Mouse (Mus musculus): Measurements from ENCODE around the gene Foxo1. TPM values are rescaled to one million over a fixed set of nuclear protein-coding genes. Genes with fewer than 3 reads are reported as not detected.

Gene Foxo1
- polyA plus RNA-seq, 1 experiment = 10.7 TPM

GRCm38 (mm10) chr3:52257782-52258441 is 10.2 kb upstream of the Foxo1 start:
- Histone ChIP-seq H3K27ac (replicated peaks; ENCODE audit: low read depth, low read length) (peak overlapping the region; percentile 45), H3K4me3 (ENCODE audit: insufficient read depth, low read depth, low read length) (peak overlapping the region; percentile 51), H3K4me1 (ENCODE audit: control insufficient read depth, insufficient read depth, insufficient read length, low read length) (0 out of 2 replicates have a peak, but pooled peaks cover 3% of the 10 kb centered on the region)

- Histone ChIP-seq H3K27ac (replicated peaks; ENCODE audit: low read depth, low read length) (peak overlapping the region; percentile 45), H3K4me3 (ENCODE audit: insufficient read depth, low read depth, low read length) (no peak overlapping the region), H3K4me1 (ENCODE audit: control insufficient read depth, insufficient read depth, insufficient read length, low read length) (0 out of 2 replicates have a peak, but pooled peaks cover 3% of the 10 kb centered on the region)
These were observed 9.6 kb upstream of the Foxo1 start for GRCm38 (mm10) chr3:52258532-52258931.

- no peak overlapping the region for H3K27ac ChIP-seq (replicated peaks; ENCODE audit: low read depth, low read length)
- H3K4me3 ChIP-seq (ENCODE audit: insufficient read depth, low read depth, low read length) = no peak overlapping the region
- H3K4me1 ChIP-seq (ENCODE audit: control insufficient read depth, insufficient read depth, insufficient read length, low read length) = 0 out of 2 replicates have a peak, but pooled peaks cover 3% of the 10 kb centered on the region
These were observed 5.5 kb upstream of the Foxo1 start for GRCm38 (mm10) chr3:52262431-52263161.

GRCm38 (mm10) chr3:52264354-52264753 is 3.8 kb upstream of the Foxo1 start:
- Histone ChIP-seq H3K4me3 (ENCODE audit: insufficient read depth, low read depth, low read length) (no peak overlapping the region), H3K4me1 (ENCODE audit: control insufficient read depth, insufficient read depth, insufficient read length, low read length) (no peaks in the 10 kb centered on the region), H3K27ac (replicated peaks; ENCODE audit: low read depth, low read length) (no peak overlapping the region)

GRCm38 (mm10) chr3:52266606-52267160 is 1.5 kb upstream of the Foxo1 start:
- Histone ChIP-seq H3K27ac (replicated peaks; ENCODE audit: low read depth, low read length) (peak overlapping the region; percentile 48), H3K4me3 (ENCODE audit: insufficient read depth, low read depth, low read length) (peak overlapping the region; percentile 94), H3K4me1 (ENCODE audit: control insufficient read depth, insufficient read depth, insufficient read length, low read length) (no peaks in the 10 kb centered on the region; the same call in 1 of the 2 replicates)

- Histone ChIP-seq H3K4me1 (ENCODE audit: control insufficient read depth, insufficient read depth, insufficient read length, low read length) (peaks cover 1% of the 10 kb centered on the region), H3K4me3 (ENCODE audit: insufficient read depth, low read depth, low read length) (peak overlapping the region; percentile 94), H3K27ac (replicated peaks; ENCODE audit: low read depth, low read length) (peak overlapping the region; percentile 55)
These were observed 864 bp upstream of the Foxo1 start for GRCm38 (mm10) chr3:52267293-52267651.

- peaks cover 7% of the 10 kb centered on the region for H3K4me1 ChIP-seq (ENCODE audit: control insufficient read depth, insufficient read depth, insufficient read length, low read length)
- H3K4me3 ChIP-seq (ENCODE audit: insufficient read depth, low read depth, low read length) = peak overlapping the region; percentile 99
- peak overlapping the region; percentile 95 for H3K27ac ChIP-seq (replicated peaks; ENCODE audit: low read depth, low read length)
These were observed 276 bp downstream of the Foxo1 start for GRCm38 (mm10) chr3:52268487-52268736.

- H3K4me1 ChIP-seq (ENCODE audit: control insufficient read depth, insufficient read depth, insufficient read length, low read length) = peaks cover 10% of the 10 kb centered on the region
- peak overlapping the region; percentile 95 for H3K27ac ChIP-seq (replicated peaks; ENCODE audit: low read depth, low read length)
- peak overlapping the region; percentile 99 for H3K4me3 ChIP-seq (ENCODE audit: insufficient read depth, low read depth, low read length)
These were observed 789 bp downstream of the Foxo1 start for GRCm38 (mm10) chr3:52268737-52269513.

GRCm38 (mm10) chr3:52269514-52270351 is 1.6 kb downstream of the Foxo1 start:
- Histone ChIP-seq H3K4me3 (ENCODE audit: insufficient read depth, low read depth, low read length) (peak overlapping the region; percentile 99), H3K27ac (replicated peaks; ENCODE audit: low read depth, low read length) (peak overlapping the region; percentile 95)

GRCm38 (mm10) chr3:52270511-52270910 is 2.4 kb downstream of the Foxo1 start:
- Histone ChIP-seq H3K4me1 (ENCODE audit: control insufficient read depth, insufficient read depth, insufficient read length, low read length) (peaks cover 21% of the 10 kb centered on the region), H3K4me3 (ENCODE audit: insufficient read depth, low read depth, low read length) (peak overlapping the region; percentile 99), H3K27ac (replicated peaks; ENCODE audit: low read depth, low read length) (peak overlapping the region; percentile 48)

More at GRCm38 (mm10) chr3:52269514-52270351, 1.6 kb downstream of the Foxo1 start:
- H3K4me1 ChIP-seq (ENCODE audit: control insufficient read depth, insufficient read depth, insufficient read length, low read length) = peaks cover 15% of the 10 kb centered on the region

GRCm38 (mm10) chr3:52271376-52271775 is 3.2 kb downstream of the Foxo1 start:
- peak overlapping the region; percentile 49 for H3K4me3 ChIP-seq (ENCODE audit: insufficient read depth, low read depth, low read length)
- H3K27ac ChIP-seq (replicated peaks; ENCODE audit: low read depth, low read length) = peak overlapping the region; percentile 58
- H3K4me1 ChIP-seq (ENCODE audit: control insufficient read depth, insufficient read depth, insufficient read length, low read length) = peaks cover 21% of the 10 kb centered on the region

- H3K27ac ChIP-seq (replicated peaks; ENCODE audit: low read depth, low read length) = peak overlapping the region; percentile 39; the same call in 1 of the 2 replicates
- peak overlapping the region; percentile 12; the same call in 1 of the 2 replicates for H3K4me3 ChIP-seq (ENCODE audit: insufficient read depth, low read depth, low read length)
These were observed 4.3 kb downstream of the Foxo1 start for GRCm38 (mm10) chr3:52272376-52272865.

GRCm38 (mm10) chr3:52274475-52274874 is 6.3 kb downstream of the Foxo1 start:
- Histone ChIP-seq H3K27ac (replicated peaks; ENCODE audit: low read depth, low read length) (0 out of 2 replicates have a peak overlapping the region, but pooled peaks have one; percentile 48), H3K4me3 (ENCODE audit: insufficient read depth, low read depth, low read length) (no peak overlapping the region)

More at GRCm38 (mm10) chr3:52272376-52272865, 4.3 kb downstream of the Foxo1 start:
- H3K4me1 ChIP-seq (ENCODE audit: control insufficient read depth, insufficient read depth, insufficient read length, low read length) = peaks cover 22% of the 10 kb centered on the region

GRCm38 (mm10) chr3:52275037-52275555 is 7.0 kb downstream of the Foxo1 start:
- no peak overlapping the region for H3K27ac ChIP-seq (replicated peaks; ENCODE audit: low read depth, low read length)
- H3K4me1 ChIP-seq (ENCODE audit: control insufficient read depth, insufficient read depth, insufficient read length, low read length) = peaks cover 28% of the 10 kb centered on the region
- no peak overlapping the region for H3K4me3 ChIP-seq (ENCODE audit: insufficient read depth, low read depth, low read length)

More at GRCm38 (mm10) chr3:52274475-52274874, 6.3 kb downstream of the Foxo1 start:
- H3K4me1 ChIP-seq (ENCODE audit: control insufficient read depth, insufficient read depth, insufficient read length, low read length) = peaks cover 28% of the 10 kb centered on the region

Data from brown adipose tissue, adult 24 weeks (tissue).